Mouse (Mus musculus): ENCODE measurements around the gene Pcdh11x. TPM values are rescaled to one million over a fixed set of nuclear protein-coding genes. Genes with fewer than 3 reads are reported as not detected.

Gene Pcdh11x
- polyA plus RNA-seq (2014; fragmentation: Nextera tagmentation; extraction: Ambion mirVana): 3.6 and 3.7 TPM in 2 replicates

DNA sequence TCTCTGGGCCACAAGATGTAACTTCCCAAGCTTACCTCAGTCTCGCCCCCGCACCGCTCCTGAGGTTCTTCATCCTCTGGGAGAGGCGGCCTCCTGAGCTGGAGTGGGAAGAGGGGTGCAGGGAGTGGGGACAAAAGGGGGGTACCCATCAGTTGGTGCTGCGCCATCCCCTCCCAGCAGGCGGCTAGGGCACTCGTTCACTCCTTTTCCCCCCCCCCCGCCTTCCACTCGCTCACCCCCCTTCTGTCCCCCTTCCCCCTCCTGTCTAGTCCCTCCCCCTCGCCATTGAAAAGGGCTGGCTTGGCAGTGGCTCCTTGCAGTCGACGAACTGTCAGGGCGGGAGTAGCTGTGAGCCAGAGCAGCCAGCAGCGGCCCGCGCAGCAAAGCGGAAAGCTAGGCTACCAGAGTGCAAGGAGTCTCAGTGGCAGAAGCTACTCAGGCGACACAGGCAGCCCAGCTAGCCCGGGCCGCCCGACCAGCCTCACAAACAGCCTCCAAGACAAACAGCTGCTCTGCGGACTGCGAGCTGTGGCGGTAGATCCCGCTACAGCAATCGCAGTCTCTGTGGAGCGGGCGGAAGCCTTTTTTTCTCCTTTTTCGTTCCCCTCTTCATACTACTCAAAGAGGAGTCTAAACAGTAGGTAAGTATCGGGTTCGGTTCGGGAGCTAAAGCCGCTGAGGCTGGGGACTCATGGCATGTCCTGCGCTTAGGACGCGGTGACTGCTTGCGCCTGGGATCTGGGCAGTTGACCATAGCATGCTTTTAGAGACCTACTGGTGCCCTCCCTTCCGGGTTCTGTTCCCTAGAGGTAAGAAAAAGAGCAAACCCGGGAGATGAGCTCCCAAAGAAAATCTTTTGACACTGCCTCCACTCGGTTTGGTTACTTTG, at the start of gene Pcdh11x:
Gene Pcdh11x, plus strand, starts transcription at position 249 of the 889 bp plus-strand sequence.
- DNase-seq (ENCODE audit: low spot score, missing footprints) (peak; percentile 92), ATAC-seq (ENCODE audit: low FRiP score) (peak; percentile 82)
- H3K4me2 ChIP-seq: peak within 1 kb of the TSS; percentile 67
- H3K4me3 ChIP-seq (ENCODE audit: low read depth, low read length): peak within 1 kb of the TSS; percentile 37
- H3K9ac ChIP-seq (ENCODE audit: low read length): peak within 1 kb of the TSS; percentile 49
- no peaks in the 10 kb centered on the region for H3K36me3 ChIP-seq (ENCODE audit: control insufficient read depth, insufficient read depth, low read length)
- 14% methylated on average over 35 of the region's 40 CpGs for WGBS
- no peak within 1 kb of the TSS for H3K27ac ChIP-seq (ENCODE audit: low read depth, low read length)
- H3K9me3 ChIP-seq (ENCODE audit: control insufficient read depth, low read length): no peaks in the 10 kb centered on the region
- H3K4me1 ChIP-seq (ENCODE audit: control insufficient read depth, insufficient read depth, low read length): no peaks in the 10 kb centered on the region
- H3K27me3 ChIP-seq (ENCODE audit: control insufficient read depth, insufficient read depth, low read length): no peaks in the 10 kb centered on the region

DNA sequence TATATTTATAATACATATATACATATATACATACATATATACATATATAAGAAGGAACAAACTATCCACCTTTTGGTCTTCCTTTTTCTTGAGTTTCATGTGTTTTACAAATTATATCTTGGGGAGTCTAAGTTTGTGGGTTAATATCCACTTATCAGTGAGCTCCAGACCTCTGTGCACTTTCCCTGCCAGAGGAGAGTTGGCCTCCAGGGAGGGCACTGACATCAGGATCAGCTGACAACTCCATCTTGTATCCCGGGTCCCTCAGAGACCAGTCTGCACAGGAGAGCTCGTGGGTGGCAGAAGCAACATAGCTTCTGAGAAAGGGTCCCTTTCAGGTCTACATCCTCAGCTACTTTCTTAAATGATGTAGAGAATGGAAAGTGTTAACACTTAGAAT, 30.0 kb upstream of the Pcdh11x start:
- Histone ChIP-seq H3K4me3 (ENCODE audit: low read depth, low read length) (no peak overlapping the region), H3K9me3 (ENCODE audit: control insufficient read depth, low read length) (no peaks in the 10 kb centered on the region), H3K36me3 (ENCODE audit: control insufficient read depth, insufficient read depth, low read length) (no peaks in the 10 kb centered on the region), H3K4me1 (ENCODE audit: control insufficient read depth, insufficient read depth, low read length) (no peaks in the 10 kb centered on the region), H3K27ac (ENCODE audit: low read depth, low read length) (no peak overlapping the region), H3K9ac (ENCODE audit: low read length) (no peak overlapping the region), H3K4me2 (no peak overlapping the region), H3K27me3 (ENCODE audit: control insufficient read depth, insufficient read depth, low read length) (no peaks in the 10 kb centered on the region)
- no peak for DNase-seq (ENCODE audit: low spot score, missing footprints)
- no peak for ATAC-seq (ENCODE audit: low FRiP score)
- WGBS: 78% methylated on average over 2 of the region's 2 CpGs

DNA sequence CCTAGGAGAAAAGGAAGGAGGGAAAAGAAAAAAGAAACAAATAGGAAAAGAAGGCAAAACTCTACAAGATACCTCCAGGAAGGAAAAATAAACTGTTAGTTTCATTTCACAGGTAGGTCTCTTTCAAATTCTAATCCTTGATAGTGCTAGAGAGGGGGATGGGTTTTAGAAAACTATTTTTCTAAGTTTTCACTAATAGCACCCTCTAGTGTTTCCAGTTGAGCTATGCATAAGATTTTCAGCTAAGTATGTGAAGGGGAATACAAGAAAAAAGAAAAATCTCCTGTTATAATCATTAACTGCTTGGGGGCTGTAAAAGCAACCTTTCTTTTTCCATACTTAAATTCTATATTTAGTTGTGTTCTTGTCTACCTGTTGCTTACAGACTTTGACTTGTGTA, 4.5 kb upstream of the Pcdh11x start:
- H3K4me2 ChIP-seq: no peak overlapping the region
- DNase-seq (ENCODE audit: low spot score, missing footprints): no peak
- no peak overlapping the region for H3K27ac ChIP-seq (ENCODE audit: low read depth, low read length)
- no peaks in the 10 kb centered on the region for H3K27me3 ChIP-seq (ENCODE audit: control insufficient read depth, insufficient read depth, low read length)
- no peak overlapping the region for H3K9ac ChIP-seq (ENCODE audit: low read length)
- H3K4me1 ChIP-seq (ENCODE audit: control insufficient read depth, insufficient read depth, low read length): no peaks in the 10 kb centered on the region
- H3K4me3 ChIP-seq (ENCODE audit: low read depth, low read length): no peak overlapping the region
- no peaks in the 10 kb centered on the region for H3K36me3 ChIP-seq (ENCODE audit: control insufficient read depth, insufficient read depth, low read length)
- ATAC-seq (ENCODE audit: low FRiP score): no peak
- H3K9me3 ChIP-seq (ENCODE audit: control insufficient read depth, low read length): no peaks in the 10 kb centered on the region

DNA sequence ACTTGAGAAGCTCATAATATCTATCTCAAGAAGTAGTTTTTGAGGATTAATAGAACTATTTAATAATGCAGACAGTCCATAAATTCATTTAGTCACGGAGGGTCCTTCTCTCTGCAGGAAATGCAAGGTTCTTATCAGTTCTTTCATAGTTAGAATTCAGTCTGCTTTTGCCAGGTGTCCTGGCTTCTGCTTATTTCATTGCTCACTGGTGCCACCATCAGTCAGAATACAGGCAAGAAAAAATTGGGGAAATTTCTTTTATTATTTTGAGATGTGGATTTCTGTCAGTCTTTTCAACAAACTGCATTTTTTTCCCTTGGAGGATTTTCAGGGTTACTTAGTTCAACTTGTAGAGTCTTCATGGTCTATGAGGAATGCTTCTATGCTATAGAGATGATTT, 2.6 kb upstream of the Pcdh11x start:
- no peak overlapping the region for H3K4me2 ChIP-seq
- H3K4me3 ChIP-seq (ENCODE audit: low read depth, low read length): no peak overlapping the region
- no peaks in the 10 kb centered on the region for H3K27me3 ChIP-seq (ENCODE audit: control insufficient read depth, insufficient read depth, low read length)
- no peak overlapping the region for H3K9ac ChIP-seq (ENCODE audit: low read length)
- no peaks in the 10 kb centered on the region for H3K36me3 ChIP-seq (ENCODE audit: control insufficient read depth, insufficient read depth, low read length)
- DNase-seq (ENCODE audit: low spot score, missing footprints) (no peak), ATAC-seq (ENCODE audit: low FRiP score) (no peak)
- no peaks in the 10 kb centered on the region for H3K4me1 ChIP-seq (ENCODE audit: control insufficient read depth, insufficient read depth, low read length)
- H3K9me3 ChIP-seq (ENCODE audit: control insufficient read depth, low read length): no peaks in the 10 kb centered on the region
- no peak overlapping the region for H3K27ac ChIP-seq (ENCODE audit: low read depth, low read length)
- WGBS: 22% methylated on average over 1 of the region's 1 CpGs

DNA sequence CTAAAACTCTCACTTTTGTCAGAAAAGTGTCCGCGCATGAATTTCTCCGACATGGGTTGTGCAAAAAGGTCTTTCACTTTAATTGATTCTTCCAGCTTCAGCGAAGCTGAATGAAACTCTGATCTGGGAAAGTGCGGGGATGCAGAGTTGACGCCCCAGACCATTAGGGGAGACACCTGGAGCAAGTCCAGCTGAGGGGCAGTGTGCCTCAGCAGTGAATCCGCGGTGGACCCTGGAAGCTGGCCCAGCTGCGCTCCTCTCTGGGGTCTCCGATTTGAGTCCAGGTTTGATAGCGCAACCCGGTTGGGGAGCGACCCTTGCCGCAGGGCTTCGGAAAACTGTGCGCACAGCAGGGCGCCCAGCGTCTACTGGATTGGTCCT, 831 bp downstream of the Pcdh11x start:
- ATAC-seq (ENCODE audit: low FRiP score) (no peak), DNase-seq (ENCODE audit: low spot score, missing footprints) (peak; percentile 90)
- WGBS: 8% methylated on average over 13 of the region's 18 CpGs
- Histone ChIP-seq H3K4me3 (ENCODE audit: low read depth, low read length) (peak overlapping the region; percentile 37), H3K9me3 (ENCODE audit: control insufficient read depth, low read length) (no peaks in the 10 kb centered on the region), H3K36me3 (ENCODE audit: control insufficient read depth, insufficient read depth, low read length) (no peaks in the 10 kb centered on the region), H3K27ac (ENCODE audit: low read depth, low read length) (no peak overlapping the region), H3K4me2 (peak overlapping the region; percentile 67), H3K9ac (ENCODE audit: low read length) (no peak overlapping the region), H3K4me1 (ENCODE audit: control insufficient read depth, insufficient read depth, low read length) (no peaks in the 10 kb centered on the region), H3K27me3 (ENCODE audit: control insufficient read depth, insufficient read depth, low read length) (no peaks in the 10 kb centered on the region)

DNA sequence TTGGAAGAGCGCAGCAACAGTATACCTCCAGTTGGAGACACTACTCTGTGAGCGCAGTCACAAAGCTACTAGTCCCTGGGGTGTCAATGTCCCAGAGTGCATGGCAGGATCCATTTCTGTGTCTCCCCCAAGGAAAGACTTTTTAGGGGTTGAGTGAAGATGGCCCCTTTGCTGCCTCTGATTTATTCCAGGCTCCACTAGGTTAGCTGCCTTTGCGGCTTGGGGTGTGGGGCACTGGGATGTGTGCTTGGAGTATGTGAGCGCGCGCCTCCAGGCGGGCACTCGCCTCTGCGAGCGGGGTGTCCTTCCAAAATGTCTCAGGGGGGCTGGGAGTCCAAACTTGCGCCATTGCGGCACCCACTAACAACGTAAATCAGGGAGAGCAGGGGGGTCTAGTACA, 1.6 kb downstream of the Pcdh11x start:
- peak; percentile 86 for DNase-seq (ENCODE audit: low spot score, missing footprints)
- 12% methylated on average over 13 of the region's 13 CpGs for WGBS
- H3K27ac ChIP-seq (ENCODE audit: low read depth, low read length): no peak overlapping the region
- H3K4me3 ChIP-seq (ENCODE audit: low read depth, low read length): peak overlapping the region; percentile 37
- H3K27me3 ChIP-seq (ENCODE audit: control insufficient read depth, insufficient read depth, low read length): no peaks in the 10 kb centered on the region
- H3K9me3 ChIP-seq (ENCODE audit: control insufficient read depth, low read length): no peaks in the 10 kb centered on the region
- H3K4me1 ChIP-seq (ENCODE audit: control insufficient read depth, insufficient read depth, low read length): no peaks in the 10 kb centered on the region
- no peak overlapping the region for H3K9ac ChIP-seq (ENCODE audit: low read length)
- peak overlapping the region; percentile 67 for H3K4me2 ChIP-seq
- H3K36me3 ChIP-seq (ENCODE audit: control insufficient read depth, insufficient read depth, low read length): no peaks in the 10 kb centered on the region
- ATAC-seq (ENCODE audit: low FRiP score): no peak

DNA sequence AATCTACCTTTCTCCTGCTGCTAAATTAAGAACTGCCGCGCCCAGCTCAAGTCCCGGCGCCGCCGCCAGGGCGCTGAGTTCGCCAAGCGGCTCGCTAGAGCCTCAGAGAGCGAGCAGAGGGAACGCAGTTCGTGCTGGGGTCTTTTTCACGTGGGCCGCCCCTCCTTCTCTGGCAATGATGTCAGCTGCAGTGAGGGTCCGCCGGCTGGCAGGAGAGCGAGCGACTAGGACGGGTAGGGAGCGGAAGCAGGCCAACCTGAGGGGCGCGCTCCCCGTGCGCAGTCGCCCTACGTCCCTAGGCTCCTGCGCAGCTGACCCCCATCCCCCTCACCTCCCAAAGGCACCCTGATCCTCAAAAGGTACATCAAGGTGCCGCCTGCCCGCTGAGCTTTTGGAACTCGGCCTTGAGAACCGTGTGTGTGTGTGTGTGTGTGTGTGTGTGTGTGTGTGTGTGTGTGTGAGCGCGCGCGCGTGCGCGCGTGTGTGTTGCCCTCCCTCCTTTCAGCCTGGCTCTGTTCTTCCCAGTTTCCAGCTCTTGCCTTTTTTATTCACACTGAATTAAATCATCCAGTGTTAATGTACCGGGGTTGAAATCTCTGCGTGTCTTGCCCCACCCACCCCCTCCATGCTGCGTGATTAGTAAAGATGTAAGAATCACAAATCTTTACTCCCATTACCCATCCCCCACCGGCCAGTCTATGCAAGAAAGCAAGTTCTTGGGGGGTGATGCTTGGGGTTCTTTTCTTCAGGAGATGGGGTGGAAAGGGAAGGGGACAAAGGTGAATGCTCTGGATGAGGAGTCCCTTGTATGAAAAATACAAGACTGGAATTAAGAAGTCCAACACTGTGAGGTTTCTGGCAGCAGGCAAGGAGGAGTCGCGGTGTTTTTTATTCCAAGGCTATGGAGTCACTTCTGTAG, 3.0 kb downstream of the Pcdh11x start:
- Histone ChIP-seq H3K4me1 (ENCODE audit: control insufficient read depth, insufficient read depth, low read length) (no peaks in the 10 kb centered on the region), H3K27me3 (ENCODE audit: control insufficient read depth, insufficient read depth, low read length) (no peaks in the 10 kb centered on the region), H3K27ac (ENCODE audit: low read depth, low read length) (no peak overlapping the region), H3K9ac (ENCODE audit: low read length) (peak overlapping the region; percentile 48; the same call in 1 of the 2 replicates), H3K4me2 (peak overlapping the region; percentile 67), H3K36me3 (ENCODE audit: control insufficient read depth, insufficient read depth, low read length) (no peaks in the 10 kb centered on the region), H3K9me3 (ENCODE audit: control insufficient read depth, low read length) (no peaks in the 10 kb centered on the region), H3K4me3 (ENCODE audit: low read depth, low read length) (peak overlapping the region; percentile 39)
- WGBS: 9% methylated on average over 28 of the region's 46 CpGs
- ATAC-seq (ENCODE audit: low FRiP score) (peak; percentile 89), DNase-seq (ENCODE audit: low spot score, missing footprints) (peak; percentile 95)

DNA sequence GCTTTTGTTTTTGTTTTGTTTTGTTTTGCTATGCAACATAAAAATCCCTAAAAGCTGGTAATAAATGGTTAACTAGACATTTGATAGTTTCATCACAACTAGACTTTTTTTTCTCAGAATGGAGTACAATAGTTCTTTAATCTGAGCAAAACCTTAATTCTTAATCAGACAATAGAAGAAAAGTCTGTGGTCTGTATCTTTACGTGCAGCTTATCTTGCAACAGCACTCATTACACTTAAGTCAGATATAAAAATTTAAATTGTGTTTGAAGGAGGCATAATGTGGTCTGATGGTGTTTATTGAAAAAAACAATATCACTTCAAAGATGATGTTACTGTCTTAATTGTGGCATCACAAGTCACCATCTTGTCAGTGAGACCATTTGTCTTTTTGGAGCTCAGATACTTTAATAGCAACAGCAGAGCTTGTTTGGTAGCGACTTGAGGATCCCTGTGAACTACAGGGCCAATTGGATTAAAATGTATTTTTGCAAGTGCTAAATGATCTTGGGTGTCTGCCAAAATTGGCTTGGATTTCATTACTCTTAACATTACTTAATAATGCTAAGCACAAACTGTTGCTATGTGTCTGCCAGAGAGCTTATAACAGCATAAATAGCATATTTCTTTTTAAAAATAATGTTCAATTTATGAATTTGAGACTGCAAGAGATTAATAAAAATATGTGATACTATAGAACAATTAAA, 11.6 kb downstream of the Pcdh11x start:
- H3K27me3 ChIP-seq (ENCODE audit: control insufficient read depth, insufficient read depth, low read length): no peaks in the 10 kb centered on the region
- H3K9me3 ChIP-seq (ENCODE audit: control insufficient read depth, low read length): no peaks in the 10 kb centered on the region
- H3K4me1 ChIP-seq (ENCODE audit: control insufficient read depth, insufficient read depth, low read length): no peaks in the 10 kb centered on the region
- no peak overlapping the region for H3K27ac ChIP-seq (ENCODE audit: low read depth, low read length)
- DNase-seq (ENCODE audit: low spot score, missing footprints): no peak
- no peak for ATAC-seq (ENCODE audit: low FRiP score)
- no peaks in the 10 kb centered on the region for H3K36me3 ChIP-seq (ENCODE audit: control insufficient read depth, insufficient read depth, low read length)
- WGBS: 64% methylated on average over 2 of the region's 2 CpGs
- no peak overlapping the region for H3K4me3 ChIP-seq (ENCODE audit: low read depth, low read length)
- H3K9ac ChIP-seq (ENCODE audit: low read length): no peak overlapping the region
- H3K4me2 ChIP-seq: no peak overlapping the region

Measured in midbrain, embryonic 11.5 days (tissue).